8 mouse cellular contexts compared by ENCODE assay signal in genomic region chr1:33670164-33670616, GRCm38 (mm10). TPM values are rescaled to one million over a fixed set of nuclear protein-coding genes. Genes with fewer than 3 reads are reported as not detected.
A peak's percentile ranks its signal among the peaks of the same experiment; 100 is the strongest.
DNase-seq lines count a peak whose midpoint lies in the region; ATAC-seq and TF ChIP-seq lines count a peak whose summit lies in the region.

No protein-coding gene starts in this region.

- H3K4me2 ChIP-seq in liver, postnatal 0 days (ENCODE audit: low read depth, low read length), result peak overlapping the region; percentile 95
- H3K4me2 ChIP-seq in neural tube, embryonic 12.5 days (replicated peaks), result peak overlapping the region; percentile 81
- peak overlapping the region; percentile 98 for H3K4me2 ChIP-seq in stomach, postnatal 0 days (replicated peaks; ENCODE audit: low read depth)

- WGBS in forebrain, embryonic 10.5 days, result under 1% methylated on average over 37 of the region's 37 CpGs
- WGBS in liver, postnatal 0 days (ENCODE audit: insufficient replicate concordance), result under 1% methylated on average over 37 of the region's 37 CpGs
- under 1% methylated on average over 37 of the region's 37 CpGs for WGBS in neural tube, embryonic 12.5 days
- 2% methylated on average over 37 of the region's 37 CpGs for WGBS in stomach, postnatal 0 days

- peak overlapping the region; percentile 88 for H3K27ac ChIP-seq in forebrain, embryonic 10.5 days
- peak overlapping the region; percentile 81 for H3K27ac ChIP-seq in liver, postnatal 0 days (ENCODE audit: low read depth)
- H3K27ac ChIP-seq in neural tube, embryonic 12.5 days, result peak overlapping the region; percentile 32; the same call in 1 of the 2 replicates
- H3K27ac ChIP-seq in stomach, postnatal 0 days (replicated peaks), result peak overlapping the region; percentile 75

- peaks cover 34% of the 10 kb centered on the region for H3K36me3 ChIP-seq in E14TG2a.4 (ENCODE audit: insufficient read depth, low read length)
- H3K36me3 ChIP-seq in forebrain, embryonic 10.5 days (replicated peaks), result peaks cover 32% of the 10 kb centered on the region
- H3K36me3 ChIP-seq in liver, postnatal 0 days (replicated peaks; ENCODE audit: insufficient read depth, low read length), result peaks cover 20% of the 10 kb centered on the region
- peaks cover 13% of the 10 kb centered on the region for H3K36me3 ChIP-seq in neural tube, embryonic 12.5 days
- H3K36me3 ChIP-seq in stomach, postnatal 0 days (ENCODE audit: control insufficient read depth, insufficient read depth, low read length), result no peaks in the 10 kb centered on the region

- no peak for TF ChIP-seq EP300 in liver, postnatal 0 days (IDR thresholded peaks at IDR 0.05; ENCODE audit: low read depth)
- no peak for TF ChIP-seq EP300 in stomach, postnatal 0 days (optimal IDR thresholded peaks at IDR 0.05)

- ATAC-seq in liver, postnatal 0 days, result peak; percentile 64
- ATAC-seq in neural tube, embryonic 12.5 days (ENCODE audit: low FRiP score, low read depth), result peak; percentile 68
- ATAC-seq in stomach, postnatal 0 days (ENCODE audit: low FRiP score, low TSS enrichment), result peak; percentile 70

- no peak for TF ChIP-seq CTCF in E14TG2a.4 (conservative IDR thresholded peaks at IDR 0.05; ENCODE audit: low read length)
- peak; percentile 58 for TF ChIP-seq CTCF in liver, postnatal 0 days (IDR thresholded peaks at IDR 0.05; ENCODE audit: low read depth)
- peak; percentile 62 for TF ChIP-seq CTCF in stomach, postnatal 0 days (IDR thresholded peaks at IDR 0.05; ENCODE audit: low read depth)

- intact Hi-C loops in heart, postnatal 10 days (cut with DNase I), result loop anchor here (5.0 kb wide), 2 partner anchors 222 to 297 kb away; no protein-coding TSS in a partner anchor

- peak overlapping the region; percentile 93 for H3K4me3 ChIP-seq in E14TG2a.4 (replicated peaks; ENCODE audit: low read length)
- H3K4me3 ChIP-seq in forebrain, embryonic 10.5 days, result peak overlapping the region; percentile 73
- H3K4me3 ChIP-seq in liver, postnatal 0 days (ENCODE audit: low read depth, low read length), result peak overlapping the region; percentile 84
- H3K4me3 ChIP-seq in neural tube, embryonic 12.5 days, result peak overlapping the region; percentile 74
- H3K4me3 ChIP-seq in stomach, postnatal 0 days (ENCODE audit: low read depth, low read length), result peak overlapping the region; percentile 60

- no peaks in the 10 kb centered on the region for H3K9me3 ChIP-seq in E14TG2a.4 (ENCODE audit: low read length)
- H3K9me3 ChIP-seq in forebrain, embryonic 10.5 days, result no peaks in the 10 kb centered on the region
- no peaks in the 10 kb centered on the region for H3K9me3 ChIP-seq in liver, postnatal 0 days (ENCODE audit: low read length)
- H3K9me3 ChIP-seq in neural tube, embryonic 12.5 days, result no peaks in the 10 kb centered on the region
- H3K9me3 ChIP-seq in stomach, postnatal 0 days (ENCODE audit: control insufficient read depth, low read length), result no peaks in the 10 kb centered on the region

- peak overlapping the region; percentile 79 for H3K9ac ChIP-seq in liver, postnatal 0 days (replicated peaks)
- peak overlapping the region; percentile 70 for H3K9ac ChIP-seq in neural tube, embryonic 12.5 days
- H3K9ac ChIP-seq in stomach, postnatal 0 days (ENCODE audit: low read length), result peak overlapping the region; percentile 67

- DNase-seq in c-Kit-negative CD71-positive TER-119-positive erythroid progenitor cells, embryonic 14.5 days (ENCODE audit: low read depth, low spot score), result peak; percentile 44
- DNase-seq in forebrain, embryonic 10.5 days (ENCODE audit: extremely low spot score, low spot score), result peak; percentile 71
- DNase-seq in heart, postnatal 10 days, result peak; percentile 64 to 74
- peak; percentile 71 to 80 for DNase-seq in kidney, postnatal 4 days
- peak; percentile 82 for DNase-seq in liver, postnatal 0 days
- peak; percentile 81 for DNase-seq in stomach, postnatal 0 days (ENCODE audit: low spot score)

- peaks cover 11% of the 10 kb centered on the region for H3K4me1 ChIP-seq in E14TG2a.4 (replicated peaks; ENCODE audit: low read depth, low read length)
- peaks cover 16% of the 10 kb centered on the region for H3K4me1 ChIP-seq in forebrain, embryonic 10.5 days
- peaks cover 5% of the 10 kb centered on the region; the same call in 1 of the 2 replicates for H3K4me1 ChIP-seq in liver, postnatal 0 days (ENCODE audit: insufficient read depth)
- H3K4me1 ChIP-seq in neural tube, embryonic 12.5 days, result peaks cover 4% of the 10 kb centered on the region
- 0 out of 2 replicates have a peak, but pooled peaks cover 2% of the 10 kb centered on the region for H3K4me1 ChIP-seq in stomach, postnatal 0 days (replicated peaks; ENCODE audit: control insufficient read depth, insufficient read depth)

- H3K27me3 ChIP-seq in E14TG2a.4 (ENCODE audit: insufficient read depth, low read length), result no peaks in the 10 kb centered on the region
- no peaks in the 10 kb centered on the region for H3K27me3 ChIP-seq in forebrain, embryonic 10.5 days (ENCODE audit: poor library complexity, severe bottlenecking)
- no peaks in the 10 kb centered on the region for H3K27me3 ChIP-seq in liver, postnatal 0 days (ENCODE audit: insufficient read depth, low read length)
- no peaks in the 10 kb centered on the region for H3K27me3 ChIP-seq in neural tube, embryonic 12.5 days (replicated peaks)
- no peaks in the 10 kb centered on the region for H3K27me3 ChIP-seq in stomach, postnatal 0 days (ENCODE audit: control insufficient read depth, insufficient read depth, low read length)

RNA-seq across cellular contexts. Expression of gene Prim2, which starts 0.6 kb away (rescaled TPM):
- 61.3 and 61.5 TPM in 2 replicates for polyA plus RNA-seq in forebrain, embryonic 10.5 days (2016; fragmentation: Nextera tagmentation; extraction: Ambion mirVana)
- 1 to 10 TPM; 5.7 to 6.2 TPM for total RNA-seq in heart, postnatal 10 days (2021)
- 14.1 and 15.7 TPM in 2 replicates for polyA plus RNA-seq in liver, postnatal 0 days (2015; fragmentation: Nextera tagmentation; extraction: Ambion mirVana)
- polyA plus RNA-seq in neural tube, embryonic 12.5 days (2016; fragmentation: Nextera tagmentation; extraction: Ambion mirVana), result 30.5 and 32.2 TPM in 2 replicates
- polyA plus RNA-seq in stomach, postnatal 0 days (2015; fragmentation: Nextera tagmentation; extraction: Ambion mirVana), result 13.1 and 13.6 TPM in 2 replicates

RNA-seq across cellular contexts. Expression of gene Rab23, which starts 49.5 kb away (rescaled TPM):
- polyA plus RNA-seq in forebrain, embryonic 10.5 days (2016; fragmentation: Nextera tagmentation; extraction: Ambion mirVana), result 31.1 and 34.8 TPM in 2 replicates
- total RNA-seq in heart, postnatal 10 days (2021), result 10 to 100 TPM; 13.8 to 16.6 TPM
- polyA plus RNA-seq in liver, postnatal 0 days (2015; fragmentation: Nextera tagmentation; extraction: Ambion mirVana), result 2.3 and 2.8 TPM in 2 replicates
- polyA plus RNA-seq in neural tube, embryonic 12.5 days (2016; fragmentation: Nextera tagmentation; extraction: Ambion mirVana), result 29.1 and 29.7 TPM in 2 replicates
- 14.9 and 17.0 TPM in 2 replicates for polyA plus RNA-seq in stomach, postnatal 0 days (2015; fragmentation: Nextera tagmentation; extraction: Ambion mirVana)

Comparison
In these comparisons a context has a peak if more than half of its experiments do, and no peak if none do; other contexts are left out.
1. Peak in every context shown above with its lines: DNase-seq, ATAC-seq, H3K4me3 ChIP-seq and H3K27ac ChIP-seq.
2. H3K27ac ChIP-seq: peak in every context shown above with its lines; median percentile 88 in forebrain, embryonic 10.5 days; 81 in liver, postnatal 0 days; 75 in stomach, postnatal 0 days; 32 in neural tube, embryonic 12.5 days.